Mouse (Mus musculus): ENCODE results near the gene Ccdc107. TPM values are rescaled to one million over a fixed set of nuclear protein-coding genes. Genes with fewer than 3 reads are reported as not detected.

The Ccdc107 gene
- total and polyA plus RNA-seq, 2 experiments from 2014 or later: 74.0 to 107 TPM

GRCm38 (mm10) chr4:43490801-43491200 is 1.9 kb upstream of the Ccdc107 start:
- H3K9me3 ChIP-seq (ENCODE audit: low read length): no peaks in the 10 kb centered on the region
- ATAC-seq (ENCODE audit: low FRiP score) (no peak), DNase-seq (ENCODE audit: low spot score) (no peak)
- H3K4me3 ChIP-seq (ENCODE audit: low read depth, low read length): no peak overlapping the region
- H3K36me3 ChIP-seq (ENCODE audit: insufficient read depth, low read length): peaks cover 2% of the 10 kb centered on the region; the same call in 1 of the 2 replicates
- WGBS: 73% methylated on average over 5 of the region's 5 CpGs
- H3K27ac ChIP-seq (ENCODE audit: low read depth, low read length): no peak overlapping the region
- no peak overlapping the region for H3K9ac ChIP-seq (replicated peaks; ENCODE audit: low read length, poor library complexity, severe bottlenecking)
- H3K4me2 ChIP-seq (ENCODE audit: low read depth, low read length, poor library complexity, severe bottlenecking): no peak overlapping the region
- H3K27me3 ChIP-seq (ENCODE audit: insufficient read depth, low read length): no peaks in the 10 kb centered on the region
- 0 out of 2 replicates have a peak, but pooled peaks cover 6% of the 10 kb centered on the region for H3K4me1 ChIP-seq (ENCODE audit: insufficient read depth, low read length)
- TF ChIP-seq CTCF (IDR thresholded peaks at IDR 0.05): no peak

DNA sequence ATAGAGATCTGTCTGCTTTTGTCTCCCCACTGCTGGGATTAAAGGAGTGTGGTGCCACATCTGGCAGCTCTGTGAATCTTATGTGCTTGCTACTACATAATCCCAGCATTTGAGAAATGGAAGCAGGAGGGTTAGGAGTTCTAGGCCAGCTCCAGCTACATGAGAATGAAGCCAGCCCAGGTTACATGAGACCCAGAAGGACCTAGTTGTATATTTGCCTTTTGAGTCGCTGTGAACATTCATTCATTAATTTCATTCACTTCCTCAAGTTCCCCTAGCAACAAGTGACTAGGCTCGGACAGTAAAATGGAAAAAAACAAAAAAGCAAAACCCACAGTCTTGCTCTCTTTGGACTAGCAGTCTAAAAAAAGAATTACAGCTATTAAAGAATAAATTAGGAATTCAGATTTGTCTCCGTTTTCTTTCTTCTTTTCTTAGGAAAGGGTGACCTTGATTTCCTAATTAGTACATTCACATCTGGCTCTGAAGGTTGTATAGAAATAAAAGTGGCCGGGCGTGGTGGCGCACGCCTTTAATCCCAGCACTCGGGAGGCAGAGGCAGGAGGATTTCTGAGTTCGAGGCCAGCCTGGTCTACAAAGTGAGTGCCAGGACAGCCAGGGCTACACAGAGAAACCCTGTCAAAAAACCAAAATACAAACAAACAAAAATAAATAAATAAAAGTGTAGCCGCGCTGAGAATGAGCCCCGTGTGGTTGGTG is 439 bp upstream of the Ccdc107 start:
- Histone ChIP-seq H3K4me3 (ENCODE audit: low read depth, low read length) (peak overlapping the region; percentile 59), H3K27ac (ENCODE audit: low read depth, low read length) (peak overlapping the region; percentile 88), H3K9ac (replicated peaks; ENCODE audit: low read length, poor library complexity, severe bottlenecking) (0 out of 2 replicates have a peak overlapping the region, but pooled peaks have one; percentile 68), H3K27me3 (ENCODE audit: insufficient read depth, low read length) (no peaks in the 10 kb centered on the region), H3K9me3 (ENCODE audit: low read length) (no peaks in the 10 kb centered on the region), H3K36me3 (ENCODE audit: insufficient read depth, low read length) (peaks cover 3% of the 10 kb centered on the region; the same call in 1 of the 2 replicates), H3K4me2 (ENCODE audit: low read depth, low read length, poor library complexity, severe bottlenecking) (peak overlapping the region; percentile 50), H3K4me1 (ENCODE audit: insufficient read depth, low read length) (0 out of 2 replicates have a peak, but pooled peaks cover 6% of the 10 kb centered on the region)
- ATAC-seq (ENCODE audit: low FRiP score) (no peak), DNase-seq (ENCODE audit: low spot score) (no peak)
- TF ChIP-seq CTCF (IDR thresholded peaks at IDR 0.05): no peak
- WGBS: 35% methylated on average over 12 of the region's 12 CpGs

DNA sequence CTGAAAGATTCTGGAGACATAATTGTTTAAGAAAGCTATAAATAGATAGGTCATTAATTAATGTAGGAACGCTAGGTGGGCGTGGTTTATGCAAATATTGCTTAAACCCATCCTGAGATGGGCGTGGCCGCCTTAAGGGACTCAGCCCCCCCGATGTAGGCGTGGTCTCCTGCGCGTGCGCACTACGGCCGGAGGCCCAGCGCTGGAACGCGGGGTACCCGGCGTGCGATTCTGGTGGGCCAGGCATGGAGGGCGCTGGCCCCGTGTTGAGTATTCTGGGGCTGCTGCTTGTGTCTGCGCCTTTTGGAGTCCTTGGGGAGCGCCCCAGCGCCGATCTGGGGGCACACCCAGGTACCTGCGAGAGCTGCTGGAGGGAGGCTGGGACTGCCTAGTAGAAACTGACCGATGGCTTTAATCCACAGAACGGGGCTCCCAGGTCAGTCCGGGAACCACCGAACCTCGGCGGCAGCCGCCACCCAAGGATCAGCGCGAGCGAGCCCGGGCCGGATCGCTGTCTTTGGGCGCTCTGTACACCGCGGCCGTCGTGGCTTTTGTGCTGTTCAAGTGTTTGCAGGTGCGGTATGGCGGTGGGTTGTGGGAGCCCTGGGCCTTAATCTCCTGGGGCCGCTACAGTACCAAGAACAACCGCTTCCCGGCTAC is 616 bp downstream of the Ccdc107 start:
- H3K27me3 ChIP-seq (ENCODE audit: insufficient read depth, low read length): no peaks in the 10 kb centered on the region
- ATAC-seq (ENCODE audit: low FRiP score) (peak; percentile 91), DNase-seq (ENCODE audit: low spot score) (peak; percentile 97)
- TF ChIP-seq CTCF (IDR thresholded peaks at IDR 0.05): peak; percentile 50
- H3K9me3 ChIP-seq (ENCODE audit: low read length): no peaks in the 10 kb centered on the region
- H3K27ac ChIP-seq (ENCODE audit: low read depth, low read length): peak overlapping the region; percentile 88
- H3K4me3 ChIP-seq (ENCODE audit: low read depth, low read length): peak overlapping the region; percentile 59
- H3K4me2 ChIP-seq (ENCODE audit: low read depth, low read length, poor library complexity, severe bottlenecking): peak overlapping the region; percentile 50
- H3K36me3 ChIP-seq (ENCODE audit: insufficient read depth, low read length): peaks cover 3% of the 10 kb centered on the region; the same call in 1 of the 2 replicates
- H3K9ac ChIP-seq (replicated peaks; ENCODE audit: low read length, poor library complexity, severe bottlenecking): peak overlapping the region; percentile 68
- WGBS: under 1% methylated on average over 47 of the region's 47 CpGs
- H3K4me1 ChIP-seq (ENCODE audit: insufficient read depth, low read length): 0 out of 2 replicates have a peak, but pooled peaks cover 6% of the 10 kb centered on the region

DNA sequence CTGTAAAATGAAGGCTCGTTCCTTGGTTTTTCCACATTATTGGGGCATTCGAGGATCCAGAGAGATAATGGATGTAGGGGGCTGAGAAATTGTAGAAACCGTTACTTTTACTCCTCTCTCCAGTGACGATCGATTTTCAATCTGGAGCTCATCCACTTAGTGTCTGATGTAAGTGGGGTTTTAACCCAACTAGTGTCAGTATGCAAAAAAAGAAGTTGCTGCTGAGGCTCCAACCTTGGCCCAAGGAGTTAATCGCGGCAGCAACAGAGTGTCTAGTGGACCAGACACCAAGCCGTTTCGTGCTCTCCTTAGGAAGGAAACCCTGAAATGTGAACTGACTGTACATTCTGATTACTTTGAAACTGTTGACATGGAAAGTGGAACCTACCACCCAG is 1.1 kb downstream of the Ccdc107 start:
- 0 out of 2 replicates have a peak, but pooled peaks cover 6% of the 10 kb centered on the region for H3K4me1 ChIP-seq (ENCODE audit: insufficient read depth, low read length)
- ATAC-seq (ENCODE audit: low FRiP score) (no peak), DNase-seq (ENCODE audit: low spot score) (peak; percentile 37)
- no peaks in the 10 kb centered on the region for H3K9me3 ChIP-seq (ENCODE audit: low read length)
- peaks cover 3% of the 10 kb centered on the region; the same call in 1 of the 2 replicates for H3K36me3 ChIP-seq (ENCODE audit: insufficient read depth, low read length)
- H3K9ac ChIP-seq (replicated peaks; ENCODE audit: low read length, poor library complexity, severe bottlenecking): peak overlapping the region; percentile 68
- H3K4me3 ChIP-seq (ENCODE audit: low read depth, low read length): peak overlapping the region; percentile 59
- H3K4me2 ChIP-seq (ENCODE audit: low read depth, low read length, poor library complexity, severe bottlenecking): peak overlapping the region; percentile 50
- TF ChIP-seq CTCF (IDR thresholded peaks at IDR 0.05): no peak
- WGBS: under 1% methylated on average over 9 of the region's 9 CpGs
- H3K27me3 ChIP-seq (ENCODE audit: insufficient read depth, low read length): no peaks in the 10 kb centered on the region
- peak overlapping the region; percentile 88 for H3K27ac ChIP-seq (ENCODE audit: low read depth, low read length)

DNA sequence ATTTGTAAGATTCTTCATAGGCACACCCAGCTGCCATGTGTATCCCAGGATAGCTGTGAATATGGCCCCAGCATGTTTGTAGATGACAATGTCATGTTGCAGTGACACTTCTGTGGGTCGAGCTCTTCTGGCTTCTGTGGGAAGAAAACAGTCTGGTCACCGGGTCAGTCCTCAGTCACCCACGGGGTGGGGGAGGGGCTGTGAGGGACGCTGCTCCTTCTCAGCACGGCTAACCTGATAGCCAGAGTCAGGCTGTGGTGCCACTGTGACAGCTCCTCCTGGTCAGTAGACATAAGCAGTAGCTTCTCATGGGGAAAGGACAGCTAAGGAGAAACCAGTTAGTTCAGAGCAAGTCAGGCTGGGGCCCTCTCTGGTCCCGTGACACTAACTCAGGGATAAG is 3.9 kb downstream of the Ccdc107 start:
- no peak overlapping the region for H3K4me3 ChIP-seq (ENCODE audit: low read depth, low read length)
- no peak overlapping the region for H3K4me2 ChIP-seq (ENCODE audit: low read depth, low read length, poor library complexity, severe bottlenecking)
- H3K27me3 ChIP-seq (ENCODE audit: insufficient read depth, low read length): no peaks in the 10 kb centered on the region
- no peak for TF ChIP-seq CTCF (IDR thresholded peaks at IDR 0.05)
- ATAC-seq (ENCODE audit: low FRiP score) (no peak), DNase-seq (ENCODE audit: low spot score) (no peak)
- 0 out of 2 replicates have a peak, but pooled peaks cover 6% of the 10 kb centered on the region for H3K4me1 ChIP-seq (ENCODE audit: insufficient read depth, low read length)
- H3K27ac ChIP-seq (ENCODE audit: low read depth, low read length): no peak overlapping the region
- peaks cover 3% of the 10 kb centered on the region; the same call in 1 of the 2 replicates for H3K36me3 ChIP-seq (ENCODE audit: insufficient read depth, low read length)
- no peak overlapping the region for H3K9ac ChIP-seq (replicated peaks; ENCODE audit: low read length, poor library complexity, severe bottlenecking)
- WGBS: 31% methylated on average over 6 of the region's 6 CpGs
- H3K9me3 ChIP-seq (ENCODE audit: low read length): no peaks in the 10 kb centered on the region

DNA sequence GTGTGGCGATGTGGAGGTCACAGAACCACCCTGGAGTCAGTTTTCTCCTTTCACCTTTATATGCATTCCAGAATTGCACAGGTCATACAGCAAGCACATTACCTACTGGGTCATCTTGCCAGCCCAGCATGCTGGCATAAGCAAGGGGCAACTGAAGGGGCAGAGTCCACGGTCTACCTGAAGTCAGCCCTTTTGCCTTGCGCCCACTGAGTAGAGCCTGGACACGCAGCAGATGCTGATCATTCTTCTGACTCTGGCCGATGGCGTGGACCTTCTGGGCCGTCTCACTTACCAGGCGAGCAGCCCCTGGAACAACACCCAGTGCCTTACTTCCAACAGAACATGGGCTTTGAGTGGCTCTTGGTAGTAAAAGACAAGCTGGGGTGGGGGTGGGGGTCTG is 4.7 kb downstream of the Ccdc107 start:
- ATAC-seq (ENCODE audit: low FRiP score): no peak
- peaks cover 3% of the 10 kb centered on the region; the same call in 1 of the 2 replicates for H3K36me3 ChIP-seq (ENCODE audit: insufficient read depth, low read length)
- no peak for TF ChIP-seq CTCF (IDR thresholded peaks at IDR 0.05)
- no peak overlapping the region for H3K9ac ChIP-seq (replicated peaks; ENCODE audit: low read length, poor library complexity, severe bottlenecking)
- H3K4me2 ChIP-seq (ENCODE audit: low read depth, low read length, poor library complexity, severe bottlenecking): no peak overlapping the region
- no peak overlapping the region for H3K27ac ChIP-seq (ENCODE audit: low read depth, low read length)
- DNase-seq (ENCODE audit: low spot score): no peak
- no peaks in the 10 kb centered on the region for H3K9me3 ChIP-seq (ENCODE audit: low read length)
- H3K4me3 ChIP-seq (ENCODE audit: low read depth, low read length): no peak overlapping the region
- 0 out of 2 replicates have a peak, but pooled peaks cover 6% of the 10 kb centered on the region for H3K4me1 ChIP-seq (ENCODE audit: insufficient read depth, low read length)
- 96% methylated on average over 8 of the region's 8 CpGs for WGBS
- H3K27me3 ChIP-seq (ENCODE audit: insufficient read depth, low read length): no peaks in the 10 kb centered on the region
